In genomic region chr3:95282865-95283588, GRCm38 (mm10) we compare ENCODE assay signal across 8 mouse cellular contexts. TPM values are rescaled to one million over a fixed set of nuclear protein-coding genes. Genes with fewer than 3 reads are reported as not detected.
DNase-seq lines count a peak whose midpoint lies in the region; ATAC-seq and TF ChIP-seq lines count a peak whose summit lies in the region.

No protein-coding gene starts in this region.

- H3K9ac ChIP-seq in embryonic facial prominence, embryonic 13.5 days: peak overlapping the region; percentile 87
- H3K9ac ChIP-seq in liver, embryonic 11.5 days (ENCODE audit: low read depth, low read length): peak overlapping the region; percentile 90

- peak overlapping the region; percentile 77 for H3K4me3 ChIP-seq in embryonic facial prominence, embryonic 13.5 days
- H3K4me3 ChIP-seq in liver, embryonic 11.5 days (ENCODE audit: low read depth, low read length): peak overlapping the region; percentile 82
- peak overlapping the region; percentile 84 for H3K4me3 ChIP-seq in myocyte

- peaks cover 14% of the 10 kb centered on the region for H3K36me3 ChIP-seq in embryonic facial prominence, embryonic 13.5 days
- peaks cover 4% of the 10 kb centered on the region; the same call in 1 of the 2 replicates for H3K36me3 ChIP-seq in liver, embryonic 11.5 days (ENCODE audit: control insufficient read depth, insufficient read depth, low read length)
- no peaks in the 10 kb centered on the region for H3K36me3 ChIP-seq in myocyte (ENCODE audit: control insufficient read depth, insufficient read depth)
- H3K36me3 ChIP-seq in splenic B cell, adult 2 months (ENCODE audit: control insufficient read depth, insufficient read depth, low read length, poor library complexity, severe bottlenecking): no peaks in the 10 kb centered on the region

- peak overlapping the region; percentile 71 for H3ac ChIP-seq in myocyte (ENCODE audit: control insufficient read depth, insufficient read length)

- peak; percentile 74 for TF ChIP-seq POLR2A in myocyte (IDR thresholded peaks at IDR 0.05; ENCODE audit: insufficient read length, low read depth)

- peaks cover 30% of the 10 kb centered on the region for H3K79me2 ChIP-seq in myocyte (ENCODE audit: control insufficient read depth, insufficient read depth)

- peak overlapping the region; percentile 98 for H3K27ac ChIP-seq in embryonic facial prominence, embryonic 13.5 days
- H3K27ac ChIP-seq in liver, embryonic 11.5 days (ENCODE audit: low read depth, low read length): peak overlapping the region; percentile 98

- peak; percentile 92 for DNase-seq in 3T3-L1 (ENCODE audit: low read depth, low spot score)
- peak; percentile 77 for DNase-seq in adrenal gland, postnatal 25 days
- peak; percentile 78 for DNase-seq in heart, adult 8-10 months (ENCODE audit: low spot score)
- DNase-seq in kidney, adult 9 months: peak; percentile 88
- DNase-seq in liver, embryonic 11.5 days (ENCODE audit: low spot score): peak; percentile 83
- DNase-seq in splenic B cell, adult 2 months (ENCODE audit: low read depth, low spot score): peak; percentile 38

- peak overlapping the region; percentile 83 for H3K4me2 ChIP-seq in embryonic facial prominence, embryonic 13.5 days
- peak overlapping the region; percentile 93 for H3K4me2 ChIP-seq in liver, embryonic 11.5 days
- H3K4me2 ChIP-seq in myocyte (ENCODE audit: low read depth): peak overlapping the region; percentile 94

- H3K9me3 ChIP-seq in embryonic facial prominence, embryonic 13.5 days: no peaks in the 10 kb centered on the region
- H3K9me3 ChIP-seq in liver, embryonic 11.5 days (ENCODE audit: control insufficient read depth, low read length): no peaks in the 10 kb centered on the region

- peaks cover 25% of the 10 kb centered on the region for H3K4me1 ChIP-seq in embryonic facial prominence, embryonic 13.5 days
- H3K4me1 ChIP-seq in liver, embryonic 11.5 days (replicated peaks; ENCODE audit: control insufficient read depth, insufficient read depth, low read length): peaks cover 26% of the 10 kb centered on the region

- under 1% methylated on average over 49 of the region's 51 CpGs for WGBS in embryonic facial prominence, embryonic 13.5 days
- under 1% methylated on average over 51 of the region's 51 CpGs for WGBS in liver, embryonic 11.5 days

- ATAC-seq in embryonic facial prominence, embryonic 13.5 days (ENCODE audit: insufficient number of reproducible peaks, insufficient read depth, low FRiP score, low TSS enrichment, low read depth): peak; percentile 66
- ATAC-seq in liver, embryonic 11.5 days (replicated peaks; ENCODE audit: low FRiP score): peak; percentile 62

- H3K27me3 ChIP-seq in embryonic facial prominence, embryonic 13.5 days: no peaks in the 10 kb centered on the region
- no peaks in the 10 kb centered on the region for H3K27me3 ChIP-seq in liver, embryonic 11.5 days (replicated peaks; ENCODE audit: control insufficient read depth, insufficient read depth, low read length)
- no peaks in the 10 kb centered on the region for H3K27me3 ChIP-seq in myocyte (ENCODE audit: control insufficient read depth, insufficient read depth, insufficient read length)
- no peaks in the 10 kb centered on the region for H3K27me3 ChIP-seq in splenic B cell, adult 2 months (ENCODE audit: control insufficient read depth, insufficient read depth, low read length, poor library complexity, severe bottlenecking)

TF ChIP-seq in myocyte, 11 proteins besides CTCF, POLR2A, EP300 and RAD21:
- no peak for TF ChIP-seq E2F4 (IDR thresholded peaks at IDR 0.05; ENCODE audit: insufficient read depth)
- peak; percentile 62 for TF ChIP-seq POLR2AphosphoS2 (IDR thresholded peaks at IDR 0.05; ENCODE audit: insufficient read length, low read depth)
- peak in 2 of 3 experiments; percentile 64 to 87 for TF ChIP-seq MYOD1 (IDR thresholded peaks at IDR 0.05; ENCODE audit: control insufficient read depth in 1 of 3, insufficient read length in 2 of 3, low read depth in 2 of 3)
- TF ChIP-seq MYOG (IDR thresholded peaks at IDR 0.05; ENCODE audit: control insufficient read depth in 1 of 3, insufficient read depth in 1 of 3, insufficient read length in 2 of 3, low read depth in 2 of 3): peak; percentile 16 to 81 (median 70)
- no peak for TF ChIP-seq USF1 (IDR thresholded peaks at IDR 0.05; ENCODE audit: low read depth)

RNA-seq across cellular contexts. Expression of gene Prune1, which starts 1.2 kb away (rescaled TPM):
- total RNA-seq in adrenal gland, postnatal 25 days (2021): 27.9 and 38.2 TPM in 2 replicates
- 21.6 and 23.5 TPM in 2 replicates for polyA plus RNA-seq in embryonic facial prominence, embryonic 13.5 days (2015; fragmentation: Nextera tagmentation; extraction: Ambion mirVana)
- total RNA-seq in heart, adult 8-10 months (2022): 10 to 100 TPM; 26.3 to 27.9 (median 27.2) TPM
- 19.8 and 22.7 TPM in 2 replicates for polyA plus RNA-seq in liver, embryonic 11.5 days (2014; fragmentation: Nextera tagmentation; extraction: Ambion mirVana)
- 43.1 TPM for polyA plus RNA-seq in myocyte (2012; fragmentation: generic; extraction: Trizol)

RNA-seq across cellular contexts. Expression of gene Mindy1, which starts 1.9 kb away (rescaled TPM):
- total RNA-seq in adrenal gland, postnatal 25 days (2021): 164 and 181 TPM in 2 replicates
- polyA plus RNA-seq in embryonic facial prominence, embryonic 13.5 days (2015; fragmentation: Nextera tagmentation; extraction: Ambion mirVana): 41.4 and 42.9 TPM in 2 replicates
- total RNA-seq in heart, adult 8-10 months (2022): 10 to 100 TPM; 19.5 to 23.8 (median 21.3) TPM
- polyA plus RNA-seq in liver, embryonic 11.5 days (2014; fragmentation: Nextera tagmentation; extraction: Ambion mirVana): 29.0 and 29.9 TPM in 2 replicates
- 33.3 TPM for polyA plus RNA-seq in myocyte (2012; fragmentation: generic; extraction: Trizol)

RNA-seq across cellular contexts. Expression of gene Anxa9, which starts 23.9 kb away (rescaled TPM):
- total RNA-seq in adrenal gland, postnatal 25 days (2021): 1.2 and 1.3 TPM in 2 replicates
- 1.7 and 2.4 TPM in 2 replicates for polyA plus RNA-seq in embryonic facial prominence, embryonic 13.5 days (2015; fragmentation: Nextera tagmentation; extraction: Ambion mirVana)
- total RNA-seq in heart, adult 8-10 months (2022): 1 to 10 TPM in 1 of 4 experiments, under 1 TPM in 2, not detected in 1; 0.52 to 1.5 (median 0.66) TPM
- 5.5 and 6.7 TPM in 2 replicates for polyA plus RNA-seq in liver, embryonic 11.5 days (2014; fragmentation: Nextera tagmentation; extraction: Ambion mirVana)
- 1.5 TPM for polyA plus RNA-seq in myocyte (2012; fragmentation: generic; extraction: Trizol)

RNA-seq across cellular contexts. Expression of gene Cers2, which starts 31.6 kb away (rescaled TPM):
- 253 and 254 TPM in 2 replicates for total RNA-seq in adrenal gland, postnatal 25 days (2021)
- 168 and 170 TPM in 2 replicates for polyA plus RNA-seq in embryonic facial prominence, embryonic 13.5 days (2015; fragmentation: Nextera tagmentation; extraction: Ambion mirVana)
- 10 to 100 TPM; 30.6 to 35.5 (median 33.4) TPM for total RNA-seq in heart, adult 8-10 months (2022)
- 178 and 182 TPM in 2 replicates for polyA plus RNA-seq in liver, embryonic 11.5 days (2014; fragmentation: Nextera tagmentation; extraction: Ambion mirVana)
- 116 TPM for polyA plus RNA-seq in myocyte (2012; fragmentation: generic; extraction: Trizol)

RNA-seq across cellular contexts. Expression of gene Bnipl, which starts 32.0 kb away (rescaled TPM):
- 0.24 TPM in 1 of 2 replicates, not detected in the other for total RNA-seq in adrenal gland, postnatal 25 days (2021)
- 4.9 and 6.2 TPM in 2 replicates for polyA plus RNA-seq in embryonic facial prominence, embryonic 13.5 days (2015; fragmentation: Nextera tagmentation; extraction: Ambion mirVana)
- total RNA-seq in heart, adult 8-10 months (2022): not detected
- 0.08 and 0.25 TPM in 2 replicates for polyA plus RNA-seq in liver, embryonic 11.5 days (2014; fragmentation: Nextera tagmentation; extraction: Ambion mirVana)
- 0.31 TPM for polyA plus RNA-seq in myocyte (2012; fragmentation: generic; extraction: Trizol)

Comparison
In these comparisons a context has a peak if more than half of its experiments do, and no peak if none do; other contexts are left out.
1. Peak in every context shown above with its lines: DNase-seq, ATAC-seq, H3K4me3 ChIP-seq and H3K27ac ChIP-seq.
2. DNase-seq: peak in every context shown above with its lines; median percentile 92 in 3T3-L1; 88 in kidney, adult 9 months; 83 in liver, embryonic 11.5 days; 78 in heart, adult 8-10 months; 77 in adrenal gland, postnatal 25 days; 38 in splenic B cell, adult 2 months.